Mouse (Mus musculus) G1E (cell line): ENCODE measurements around the gene Ftl1.

Experiments used
- CTCF ChIP-seq: IDR thresholded peaks from 2 replicates; pipeline ENCODE4 v1.5.1; 2012; ENCODE audit warnings: low read depth, low read length, inconsistent platforms, mixed read lengths
- GATA1 ChIP-seq: IDR thresholded peaks from 2 replicates; pipeline ENCODE4 v1.6.1; 2012; ENCODE audit warnings: borderline replicate concordance, low read length, inconsistent platforms, mixed read lengths
- POLR2AphosphoS5 ChIP-seq: IDR thresholded peaks from 2 replicates; pipeline ENCODE4 v1.6.1; 2012; ENCODE audit warnings: low read depth, low read length, inconsistent platforms; ENCODE audit not compliant: insufficient replicate concordance
- TAL1 ChIP-seq: conservative IDR thresholded peaks from 2 replicates; pipeline ENCODE4 v1.6.1; 2012; ENCODE audit warnings: low read depth, low read length, inconsistent platforms, mixed read lengths

DNA sequence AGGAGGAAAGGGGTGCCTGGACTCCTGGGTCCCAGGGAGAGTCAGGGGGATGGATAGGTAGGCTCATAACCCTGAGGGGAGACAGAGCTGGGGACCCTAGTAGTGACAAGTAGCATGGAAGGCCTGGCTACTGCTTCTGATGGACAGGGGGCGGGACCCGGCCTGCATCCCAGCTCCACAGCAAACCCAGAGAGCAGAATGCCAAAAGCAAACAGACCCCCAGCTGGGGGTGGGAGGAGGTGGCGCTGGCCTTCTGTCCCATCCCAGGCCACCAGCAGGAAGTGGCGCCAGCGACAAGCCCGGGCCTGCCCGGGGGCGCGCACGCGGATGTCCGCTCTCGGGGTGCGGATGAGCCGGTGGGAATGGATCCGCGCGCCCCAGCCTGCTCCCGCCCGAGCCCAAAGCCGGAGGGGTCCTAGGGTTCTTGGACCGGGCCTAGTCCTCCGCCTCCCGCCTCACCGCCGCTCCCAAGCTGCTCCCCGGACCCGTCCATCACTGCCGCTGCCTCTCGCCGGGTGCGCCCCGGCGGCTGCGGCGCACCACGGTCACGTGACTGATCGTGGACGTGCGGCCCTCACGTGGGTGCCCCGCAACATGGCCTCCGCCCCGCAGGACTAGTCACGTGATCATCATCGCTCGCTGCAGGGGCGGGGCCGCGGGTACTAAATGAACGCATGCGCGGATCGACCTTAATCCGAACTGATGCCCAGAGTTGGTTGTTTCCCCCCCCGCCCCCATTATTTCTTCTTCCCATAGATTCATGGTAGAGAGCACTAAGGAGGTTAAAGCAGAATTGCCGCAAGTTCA lies 6.8 kb upstream of the Ftl1 start, which contains the start of gene Bax:
- TF ChIP-seq CTCF, result no peak
- no peak for TF ChIP-seq TAL1
- no peak for TF ChIP-seq GATA1
- no peak for TF ChIP-seq POLR2AphosphoS5
